Mouse (Mus musculus): ENCODE data around the gene Akap14. TPM values are rescaled to one million over a fixed set of nuclear protein-coding genes. Genes with fewer than 3 reads are reported as not detected.

The Akap14 gene
- polyA plus RNA-seq, 1 experiment from 2014 or later, result 0.57 TPM

- Histone ChIP-seq H3K4me1 (replicated peaks; ENCODE audit: control insufficient read depth, insufficient read depth, low read length) (no peaks in the 10 kb centered on the region), H3K36me3 (ENCODE audit: control insufficient read depth, insufficient read depth, low read length) (no peaks in the 10 kb centered on the region), H3K9me3 (ENCODE audit: control insufficient read depth, low read length) (no peaks in the 10 kb centered on the region), H3K4me3 (ENCODE audit: low read depth, low read length) (no peak overlapping the region), H3K27me3 (ENCODE audit: control insufficient read depth, insufficient read depth, low read length) (no peaks in the 10 kb centered on the region), H3K27ac (ENCODE audit: low read depth, low read length) (no peak overlapping the region), H3K4me2 (replicated peaks; ENCODE audit: low read depth, low read length) (no peak overlapping the region), H3K9ac (ENCODE audit: low read depth, low read length) (no peak overlapping the region)
- ATAC-seq (ENCODE audit: low FRiP score) (no peak; the same call in 1 of the 2 replicates), DNase-seq (ENCODE audit: low spot score) (no peak)
- no CpG with 5 or more reads among the region's 5 CpGs for WGBS
These were observed 51.6 kb downstream of the Akap14 start for GRCm38 (mm10) chrX:37117085-37117484.

DNA sequence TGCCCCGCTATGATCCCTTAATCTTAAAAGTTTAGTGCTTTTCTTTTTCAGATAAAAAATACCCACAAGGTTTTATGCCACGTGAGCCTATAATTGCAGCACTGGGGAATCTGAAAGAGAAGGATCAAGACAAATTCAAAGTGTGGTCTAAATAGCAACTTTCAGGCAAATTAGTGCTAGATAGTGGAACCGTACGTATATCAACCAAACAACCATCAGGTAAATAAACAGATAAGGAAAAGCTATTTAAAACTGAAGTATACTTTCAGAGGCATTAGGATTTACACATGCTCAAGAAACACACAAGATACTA lies 57.8 kb downstream of the Akap14 start:
- WGBS, result 82% methylated on average over 4 of the region's 4 CpGs

DNA sequence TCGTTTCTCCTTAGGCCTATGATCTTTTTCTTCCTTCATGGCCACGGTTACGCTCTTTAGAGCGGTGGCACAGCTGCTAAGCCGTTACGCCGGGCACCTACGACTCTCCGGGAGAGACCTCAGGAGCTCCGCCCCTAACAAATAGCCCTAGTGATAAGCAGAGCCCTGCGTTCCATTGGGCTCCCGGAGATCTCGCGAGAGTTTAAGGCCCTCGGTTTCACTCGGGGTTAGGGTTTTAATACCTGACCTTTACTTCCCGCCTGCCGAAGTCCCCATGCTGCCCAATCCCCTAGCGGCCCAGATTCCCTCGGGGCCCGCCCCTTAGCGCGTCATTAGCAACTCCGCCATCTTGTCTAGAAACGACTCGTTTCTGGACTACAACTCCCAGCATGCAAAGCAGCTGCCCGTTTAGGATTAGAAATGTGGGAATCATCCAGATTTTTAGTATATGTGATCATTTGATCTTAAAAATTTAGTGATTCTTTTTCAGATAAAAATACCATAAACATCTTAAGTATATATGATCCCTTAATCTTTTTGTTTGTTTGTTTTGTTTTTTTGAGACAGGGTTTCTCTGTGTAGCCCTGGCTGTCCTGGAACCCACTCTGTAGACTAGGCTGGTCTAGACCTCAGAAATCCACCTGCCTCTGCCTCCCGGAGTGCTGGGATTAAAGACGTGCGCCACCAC lies 58.3 kb downstream of the Akap14 start, which contains the start of gene Upf3b:
TSS of gene Upf3b (minus strand) at position 130 of the 688 bp plus-strand sequence.
- ATAC-seq (ENCODE audit: low FRiP score), result peak; percentile 98
- no peaks in the 10 kb centered on the region for H3K4me1 ChIP-seq (replicated peaks; ENCODE audit: control insufficient read depth, insufficient read depth, low read length)

More for the DNA sequence above, 57.8 kb downstream of the Akap14 start:
- no peaks in the 10 kb centered on the region for H3K9me3 ChIP-seq (ENCODE audit: control insufficient read depth, low read length)
- DNase-seq (ENCODE audit: low spot score) (peak; percentile 1), ATAC-seq (ENCODE audit: low FRiP score) (no peak)
- no peaks in the 10 kb centered on the region for H3K27me3 ChIP-seq (ENCODE audit: control insufficient read depth, insufficient read depth, low read length)
- H3K4me3 ChIP-seq (ENCODE audit: low read depth, low read length), result no peak overlapping the region
- no peak overlapping the region for H3K4me2 ChIP-seq (replicated peaks; ENCODE audit: low read depth, low read length)
- H3K9ac ChIP-seq (ENCODE audit: low read depth, low read length), result no peak overlapping the region
- no peaks in the 10 kb centered on the region for H3K36me3 ChIP-seq (ENCODE audit: control insufficient read depth, insufficient read depth, low read length)
- H3K27ac ChIP-seq (ENCODE audit: low read depth, low read length), result no peak overlapping the region
- no peaks in the 10 kb centered on the region for H3K4me1 ChIP-seq (replicated peaks; ENCODE audit: control insufficient read depth, insufficient read depth, low read length)

GRCm38 (mm10) chrX:37109526-37110192 lies 59.0 kb downstream of the Akap14 start:
- Histone ChIP-seq H3K4me1 (replicated peaks; ENCODE audit: control insufficient read depth, insufficient read depth, low read length) (no peaks in the 10 kb centered on the region), H3K27ac (ENCODE audit: low read depth, low read length) (peak overlapping the region; percentile 70), H3K4me2 (replicated peaks; ENCODE audit: low read depth, low read length) (peak overlapping the region; percentile 48), H3K4me3 (ENCODE audit: low read depth, low read length) (peak overlapping the region; percentile 53), H3K9ac (ENCODE audit: low read depth, low read length) (peak overlapping the region; percentile 50), H3K27me3 (ENCODE audit: control insufficient read depth, insufficient read depth, low read length) (no peaks in the 10 kb centered on the region), H3K36me3 (ENCODE audit: control insufficient read depth, insufficient read depth, low read length) (no peaks in the 10 kb centered on the region), H3K9me3 (ENCODE audit: control insufficient read depth, low read length) (no peaks in the 10 kb centered on the region)
- DNase-seq (ENCODE audit: low spot score) (no peak), ATAC-seq (ENCODE audit: low FRiP score) (peak; percentile 81)
- WGBS, result 14% methylated on average over 27 of the region's 27 CpGs

More for the DNA sequence above, 58.3 kb downstream of the Akap14 start, which contains the start of gene Upf3b:
- no peaks in the 10 kb centered on the region for H3K27me3 ChIP-seq (ENCODE audit: control insufficient read depth, insufficient read depth, low read length)
- peak within 1 kb of the TSS; percentile 53 for H3K4me3 ChIP-seq (ENCODE audit: low read depth, low read length)
- no peaks in the 10 kb centered on the region for H3K9me3 ChIP-seq (ENCODE audit: control insufficient read depth, low read length)
- H3K4me2 ChIP-seq (replicated peaks; ENCODE audit: low read depth, low read length), result peak within 1 kb of the TSS; percentile 48
- no peaks in the 10 kb centered on the region for H3K36me3 ChIP-seq (ENCODE audit: control insufficient read depth, insufficient read depth, low read length)
- H3K27ac ChIP-seq (ENCODE audit: low read depth, low read length), result peak within 1 kb of the TSS; percentile 70
- peak within 1 kb of the TSS; percentile 50 for H3K9ac ChIP-seq (ENCODE audit: low read depth, low read length)
- 21% methylated on average over 30 of the region's 30 CpGs for WGBS
- DNase-seq (ENCODE audit: low spot score), result peak; percentile 90

GRCm38 (mm10) chrX:37103826-37104225 lies 64.8 kb downstream of the Akap14 start:
- no peak overlapping the region for H3K4me3 ChIP-seq (ENCODE audit: low read depth, low read length)
- no peaks in the 10 kb centered on the region for H3K36me3 ChIP-seq (ENCODE audit: control insufficient read depth, insufficient read depth, low read length)
- no peak overlapping the region for H3K27ac ChIP-seq (ENCODE audit: low read depth, low read length)
- DNase-seq (ENCODE audit: low spot score), result no peak
- no peak overlapping the region for H3K4me2 ChIP-seq (replicated peaks; ENCODE audit: low read depth, low read length)
- H3K9me3 ChIP-seq (ENCODE audit: control insufficient read depth, low read length), result no peaks in the 10 kb centered on the region
- 84% methylated on average over 2 of the region's 2 CpGs for WGBS
- no peak for ATAC-seq (ENCODE audit: low FRiP score)
- H3K9ac ChIP-seq (ENCODE audit: low read depth, low read length), result no peak overlapping the region
- no peaks in the 10 kb centered on the region for H3K27me3 ChIP-seq (ENCODE audit: control insufficient read depth, insufficient read depth, low read length)
- no peaks in the 10 kb centered on the region for H3K4me1 ChIP-seq (replicated peaks; ENCODE audit: control insufficient read depth, insufficient read depth, low read length)

Other genes starting within 250 kb of the Akap14 start
- gene Sept6, start 177.0 kb downstream of the Akap14 start, polyA plus RNA-seq (2014; fragmentation: Nextera tagmentation; extraction: Ambion mirVana), result 57.5 and 62.8 TPM in 2 replicates
- not detected in 2 replicates for gene Sowahd, start 120.0 kb downstream of the Akap14 start, polyA plus RNA-seq (2014; fragmentation: Nextera tagmentation; extraction: Ambion mirVana)
- 414 and 431 TPM in 2 replicates for gene Rpl39, start 83.4 kb downstream of the Akap14 start, polyA plus RNA-seq (2014; fragmentation: Nextera tagmentation; extraction: Ambion mirVana)
- gene Upf3b, start 58.5 kb downstream of the Akap14 start, polyA plus RNA-seq (2014; fragmentation: Nextera tagmentation; extraction: Ambion mirVana), result 19.0 and 27.6 TPM in 2 replicates
- gene Nkap, start 42.0 kb downstream of the Akap14 start, polyA plus RNA-seq (2014; fragmentation: Nextera tagmentation; extraction: Ambion mirVana), result 22.3 and 25.9 TPM in 2 replicates
- gene Ndufa1, start 22.3 kb upstream of the Akap14 start, polyA plus RNA-seq (2014; fragmentation: Nextera tagmentation; extraction: Ambion mirVana), result 443 and 479 TPM in 2 replicates
- 16.1 and 18.5 TPM in 2 replicates for gene Rnf113a1, start 22.4 kb upstream of the Akap14 start, polyA plus RNA-seq (2014; fragmentation: Nextera tagmentation; extraction: Ambion mirVana)
- not detected in 2 replicates for gene Gm9, start 42.2 kb upstream of the Akap14 start, polyA plus RNA-seq (2014; fragmentation: Nextera tagmentation; extraction: Ambion mirVana)
- gene Rhox1, start 53.4 kb upstream of the Akap14 start, polyA plus RNA-seq (2014; fragmentation: Nextera tagmentation; extraction: Ambion mirVana), result not detected in 2 replicates
- gene Rhox2a, start 76.1 kb upstream of the Akap14 start, polyA plus RNA-seq (2014; fragmentation: Nextera tagmentation; extraction: Ambion mirVana), result 0.26 and 0.29 TPM in 2 replicates
- gene Rhox3a, start 81.1 kb upstream of the Akap14 start, polyA plus RNA-seq (2014; fragmentation: Nextera tagmentation; extraction: Ambion mirVana), result not detected in 2 replicates
- gene Rhox4a, start 96.5 kb upstream of the Akap14 start, polyA plus RNA-seq (2014; fragmentation: Nextera tagmentation; extraction: Ambion mirVana), result not detected in 2 replicates
- gene Rhox3a2, start 211.2 kb upstream of the Akap14 start, polyA plus RNA-seq (2014; fragmentation: Nextera tagmentation; extraction: Ambion mirVana), result not detected in 2 replicates
- gene Rhox4a2, start 222.0 kb upstream of the Akap14 start, polyA plus RNA-seq (2014; fragmentation: Nextera tagmentation; extraction: Ambion mirVana), result 4.2 TPM in 2 replicates
- 0.85 TPM in 1 of 2 replicates, not detected in the other for gene Rhox2b, start 243.2 kb upstream of the Akap14 start, polyA plus RNA-seq (2014; fragmentation: Nextera tagmentation; extraction: Ambion mirVana)

All from hindbrain, embryonic 11.5 days (tissue).